Mouse (Mus musculus): ENCODE results near the gene Arhgdib. TPM values are rescaled to one million over a fixed set of nuclear protein-coding genes. Genes with fewer than 3 reads are reported as not detected.

Arhgdib gene
- polyA plus RNA-seq, 1 experiment = 61.2 TPM

DNA sequence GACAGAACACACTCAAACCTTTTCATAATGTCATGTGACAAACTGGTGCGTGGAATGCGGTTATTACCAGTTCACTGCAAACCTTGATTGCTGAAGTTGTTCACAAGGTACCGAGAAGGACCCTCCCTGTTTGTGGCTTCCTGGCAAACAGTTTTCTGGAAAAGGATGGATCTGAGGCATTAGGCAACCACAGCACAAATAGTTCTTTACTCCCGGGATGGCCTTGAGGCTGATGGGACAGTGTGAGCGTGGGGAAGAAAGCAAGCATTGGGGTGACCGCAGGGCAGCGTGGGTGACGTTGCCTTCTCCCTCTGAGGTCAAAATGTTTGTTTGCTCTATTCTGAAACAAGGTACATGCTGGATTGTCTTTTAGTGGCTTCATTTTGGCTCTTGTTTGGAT lies 13.0 kb upstream of the Arhgdib start:
- WGBS = 68% methylated on average over 8 of the region's 8 CpGs

DNA sequence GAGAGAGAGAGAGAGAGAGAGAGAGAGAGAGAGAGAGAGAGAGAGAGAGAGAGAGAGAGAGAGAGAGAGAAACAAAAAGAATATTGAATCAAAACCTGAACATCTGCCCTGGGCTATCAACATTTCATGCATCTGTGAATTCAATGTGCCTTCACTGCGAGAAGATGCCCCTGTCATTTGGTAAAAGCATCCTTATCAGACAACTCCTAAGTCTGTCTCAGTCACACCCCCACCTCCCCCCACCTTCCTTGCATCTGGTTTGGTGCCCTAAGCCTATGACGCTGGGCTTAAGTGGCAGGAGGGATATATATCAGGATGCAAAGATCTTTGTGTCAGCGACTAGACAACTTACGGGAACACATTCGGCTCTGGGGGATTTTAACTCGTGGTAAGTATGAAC lies 12.5 kb upstream of the Arhgdib start:
- DNase-seq (ENCODE audit: low read depth, low spot score) = no peak
- 84% methylated on average over 6 of the region's 6 CpGs for WGBS

More for the DNA sequence above, 13.0 kb upstream of the Arhgdib start:
- no peak for DNase-seq (ENCODE audit: low read depth, low spot score)

DNA sequence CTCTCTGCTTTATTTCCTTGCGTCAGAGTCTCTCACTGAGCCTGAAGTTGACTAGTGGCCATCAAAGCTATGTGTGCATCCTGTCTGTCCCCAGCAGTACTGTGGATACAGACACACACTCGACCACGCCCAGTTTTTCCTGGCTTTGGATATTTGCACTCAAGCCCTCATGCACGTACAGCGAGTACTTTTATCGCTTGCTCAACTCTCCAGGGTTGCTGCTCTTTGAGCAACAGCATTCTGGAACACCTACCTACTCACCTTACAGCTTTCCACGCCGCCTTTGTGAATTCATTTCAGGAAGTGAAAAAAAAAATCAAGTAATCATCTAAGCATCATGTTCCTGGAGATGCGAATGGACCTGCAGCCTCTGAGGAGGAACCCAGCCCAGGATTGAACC lies 11.2 kb upstream of the Arhgdib start:
- 65% methylated on average over 9 of the region's 9 CpGs for WGBS

DNA sequence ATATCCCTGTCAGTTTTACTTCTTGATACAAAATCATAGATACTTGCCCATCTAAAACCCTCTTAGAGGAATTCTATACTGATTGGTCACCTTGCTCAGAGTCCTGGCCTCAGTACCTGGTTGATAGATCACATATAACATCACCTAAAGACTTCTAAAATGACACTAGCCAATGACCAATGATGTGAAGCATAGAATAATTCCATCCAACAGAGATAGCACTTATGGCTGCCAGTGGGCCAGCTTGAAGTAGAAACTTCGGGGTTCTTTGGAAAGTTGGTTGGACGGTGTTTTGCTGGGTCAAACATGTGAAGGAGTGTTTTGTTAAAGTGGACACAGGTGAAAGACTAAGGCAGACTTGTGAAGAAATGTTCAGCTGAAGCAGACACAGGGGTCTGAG lies 8.5 kb upstream of the Arhgdib start:
- 90% methylated on average over 2 of the region's 2 CpGs for WGBS
- DNase-seq (ENCODE audit: low read depth, low spot score) = no peak

More for the DNA sequence above, 11.2 kb upstream of the Arhgdib start:
- DNase-seq (ENCODE audit: low read depth, low spot score) = no peak

DNA sequence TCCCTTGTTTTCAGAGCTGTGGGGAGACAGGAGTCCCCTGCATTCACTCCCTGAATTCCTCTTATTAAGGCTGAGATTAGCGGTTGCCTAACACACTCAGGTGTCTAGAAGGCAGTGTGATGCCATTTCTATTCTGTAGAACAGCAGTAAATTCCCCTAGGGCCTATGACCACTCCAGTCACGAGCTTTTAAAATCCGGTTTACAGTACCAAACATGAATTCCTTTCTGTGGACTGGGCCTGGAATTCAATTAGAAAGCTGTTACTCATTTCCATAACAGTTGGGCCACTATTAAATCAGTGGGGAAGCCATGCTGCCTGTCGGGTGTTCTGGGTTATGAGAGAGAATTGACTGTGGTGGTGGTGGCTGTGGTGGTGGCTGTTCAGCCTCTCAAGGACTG lies 6.0 kb upstream of the Arhgdib start:
- 81% methylated on average over 4 of the region's 4 CpGs for WGBS
- no peak for DNase-seq (ENCODE audit: low read depth, low spot score)

DNA sequence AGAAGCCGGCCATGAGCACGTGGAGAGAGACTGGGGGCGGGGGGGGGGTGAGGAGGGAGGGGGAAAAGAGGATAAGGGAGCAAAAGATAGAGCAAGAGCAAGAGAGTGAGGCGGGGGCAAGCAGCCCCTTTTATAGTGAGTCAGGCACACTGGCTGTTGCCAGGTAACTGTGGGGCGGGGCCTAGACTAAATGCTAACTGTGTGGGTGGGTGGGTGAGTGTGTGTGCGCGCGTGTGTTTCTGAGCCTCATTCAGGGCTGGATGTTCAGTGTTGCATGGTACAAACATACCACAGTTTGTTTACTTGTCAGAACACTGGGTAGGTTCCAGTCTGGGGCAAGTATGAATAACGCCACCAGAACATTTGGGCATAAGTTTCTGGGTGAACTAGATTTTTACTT lies 5.2 kb upstream of the Arhgdib start:
- DNase-seq (ENCODE audit: low read depth, low spot score) = no peak
- WGBS = 48% methylated on average over 9 of the region's 9 CpGs

DNA sequence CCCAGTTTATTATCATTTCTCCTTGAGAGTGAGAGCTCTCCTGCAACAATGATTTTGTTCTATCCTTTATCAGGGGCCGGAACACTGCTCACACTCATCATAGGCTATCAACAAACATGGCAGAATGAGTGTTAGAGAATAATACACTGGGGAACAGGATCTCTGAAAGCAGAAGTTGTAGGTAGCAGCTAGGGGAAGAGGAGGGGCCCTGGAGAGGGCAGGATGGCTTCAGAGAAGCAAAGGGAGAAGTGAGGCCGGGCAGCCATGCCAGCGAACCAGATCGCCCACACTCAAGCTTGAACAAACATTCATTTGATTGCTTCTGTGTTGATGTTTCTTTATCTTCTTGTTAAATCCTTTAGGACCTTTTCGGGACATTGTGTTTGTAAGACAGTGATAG lies 4.5 kb upstream of the Arhgdib start:
- no peak for DNase-seq (ENCODE audit: low read depth, low spot score)
- WGBS = 48% methylated on average over 5 of the region's 5 CpGs

DNA sequence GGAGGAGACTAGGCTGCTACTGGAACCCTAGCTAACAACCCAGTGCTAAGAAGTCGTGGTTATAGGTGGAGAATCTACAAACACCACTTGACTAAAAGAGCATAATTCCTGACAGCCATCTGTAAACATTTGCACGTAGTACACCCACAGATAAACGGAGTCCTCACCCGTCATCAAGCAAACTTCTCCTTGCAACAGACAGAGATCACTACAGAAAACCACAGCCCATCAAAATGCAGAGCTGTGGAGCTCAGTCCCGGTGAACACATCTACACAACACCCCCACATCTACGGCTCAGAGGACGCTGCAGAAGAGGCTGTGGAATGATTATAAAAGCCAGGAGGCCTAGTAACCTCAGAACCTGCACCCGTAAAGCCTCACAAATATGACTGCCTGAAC lies 2.8 kb upstream of the Arhgdib start:
- 65% methylated on average over 8 of the region's 8 CpGs for WGBS
- no peak for DNase-seq (ENCODE audit: low read depth, low spot score)

DNA sequence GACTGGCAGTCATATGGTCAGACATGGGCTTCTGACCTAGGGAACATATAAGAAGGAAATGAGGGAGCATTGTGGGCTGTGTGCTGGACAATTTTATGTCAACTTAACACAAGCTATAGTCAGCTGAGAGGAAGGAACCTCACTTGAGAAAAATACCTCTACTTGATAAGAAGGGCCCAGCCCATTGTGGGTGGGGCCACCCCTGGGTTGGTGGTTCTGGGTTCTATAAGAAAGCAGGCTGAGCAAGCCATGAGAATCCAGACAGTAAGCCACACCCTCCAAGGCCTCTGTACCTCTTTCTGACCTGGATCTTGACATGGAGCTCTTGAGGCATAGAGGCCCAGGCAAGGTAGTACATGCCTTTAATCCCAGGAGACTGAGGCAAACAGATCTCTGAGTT lies 1.7 kb upstream of the Arhgdib start:
- DNase-seq (ENCODE audit: low read depth, low spot score) = no peak

DNA sequence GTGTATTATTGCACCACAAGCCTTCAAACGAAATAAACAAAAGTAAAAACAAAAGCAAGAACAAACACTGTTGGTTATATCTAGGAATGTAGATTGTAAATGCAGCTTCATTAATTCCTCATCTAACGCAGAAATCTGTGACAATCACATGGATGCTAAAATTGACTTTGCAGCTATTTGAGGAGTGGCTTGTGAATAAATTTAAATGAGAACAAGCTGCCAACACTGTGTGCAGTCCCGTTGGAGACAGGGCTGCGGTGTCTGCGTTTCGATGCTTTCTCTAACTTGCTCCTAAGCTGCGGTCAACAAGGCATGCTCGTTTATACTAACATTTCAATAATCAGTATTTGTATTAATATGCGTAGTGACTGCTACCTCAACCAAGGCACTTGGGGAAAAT lies 581 bp upstream of the Arhgdib start:
- 78% methylated on average over 9 of the region's 9 CpGs for WGBS
- DNase-seq (ENCODE audit: low read depth, low spot score) = no peak

DNA sequence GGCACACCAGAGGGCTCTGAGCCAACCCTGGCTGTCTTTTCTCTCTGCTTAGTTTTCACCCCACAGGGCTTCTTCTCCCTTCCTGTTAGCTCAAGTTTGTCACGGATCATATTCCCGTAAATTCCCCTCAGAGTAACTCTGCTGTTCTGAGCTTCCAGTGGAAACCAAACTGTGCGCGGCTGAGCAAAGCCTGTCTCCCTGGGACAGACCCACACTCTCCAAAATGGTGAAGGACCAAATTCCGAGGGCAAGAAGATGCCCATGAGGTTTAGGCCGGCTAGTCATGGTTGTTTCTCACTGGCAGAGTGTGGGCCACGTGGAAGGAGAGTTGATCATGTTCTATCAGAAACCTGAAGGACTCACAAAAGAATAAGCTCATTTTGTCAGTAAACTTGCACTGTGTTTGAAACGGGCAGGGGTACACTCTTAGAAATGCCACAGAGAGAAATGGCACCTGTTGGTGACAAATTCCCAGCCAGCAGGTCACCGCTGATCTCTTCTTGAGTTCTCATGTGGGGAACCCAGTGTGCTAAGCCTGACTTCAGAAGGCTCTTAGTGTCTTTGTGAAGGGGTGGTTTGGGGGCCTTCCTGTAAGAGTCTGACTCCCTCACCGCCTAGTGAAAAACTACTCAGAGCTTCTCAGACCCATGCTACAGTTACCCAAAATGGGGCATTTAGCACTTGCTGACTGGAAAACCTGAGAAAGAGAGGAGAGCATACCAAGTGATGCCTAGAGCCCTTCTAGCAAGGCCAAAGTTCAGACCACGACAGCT lies 1.3 kb downstream of the Arhgdib start:
- 72% methylated on average over 11 of the region's 11 CpGs for WGBS
- DNase-seq (ENCODE audit: low read depth, low spot score) = no peak

DNA sequence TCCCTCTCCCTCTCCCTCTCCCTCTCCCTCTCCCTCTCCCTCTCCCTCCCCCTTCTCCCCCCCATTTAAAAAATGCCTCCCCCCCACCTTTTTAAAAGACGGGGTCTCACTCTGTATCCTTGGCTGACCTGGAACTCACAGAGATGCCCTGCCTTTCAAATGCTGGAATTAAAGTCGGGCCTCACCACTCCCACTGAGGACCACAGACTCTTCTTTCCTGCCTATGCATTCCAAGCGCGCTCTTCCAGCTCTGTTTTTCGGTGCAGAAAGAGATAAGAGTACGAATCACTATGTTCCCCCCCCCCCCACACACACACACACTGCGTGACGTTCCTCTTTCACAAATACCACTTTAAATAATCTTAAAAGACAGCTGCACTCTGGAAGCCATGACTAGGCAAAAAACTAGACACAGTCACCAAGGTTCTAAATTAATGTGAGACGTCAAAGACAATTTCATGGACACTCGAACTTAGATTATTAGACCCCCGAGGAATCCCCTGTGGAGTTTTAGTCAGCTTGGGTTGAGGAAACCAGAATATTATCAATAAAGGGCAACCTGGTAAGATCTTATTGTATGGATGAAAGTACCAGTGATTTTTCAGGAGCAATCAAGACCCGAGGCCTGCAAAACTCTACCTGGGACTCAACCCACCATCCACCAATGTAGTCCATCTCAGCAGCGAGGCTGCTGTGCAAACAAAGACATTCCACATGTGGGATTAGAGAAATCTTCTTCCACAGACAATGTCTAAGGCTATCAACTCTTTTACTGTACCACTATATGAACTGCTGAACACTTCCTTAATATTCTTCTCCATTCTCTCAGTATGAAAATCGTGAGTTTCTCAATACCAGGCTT lies 2.1 kb downstream of the Arhgdib start:
- WGBS = 77% methylated on average over 14 of the region's 14 CpGs
- no peak for DNase-seq (ENCODE audit: low read depth, low spot score)

DNA sequence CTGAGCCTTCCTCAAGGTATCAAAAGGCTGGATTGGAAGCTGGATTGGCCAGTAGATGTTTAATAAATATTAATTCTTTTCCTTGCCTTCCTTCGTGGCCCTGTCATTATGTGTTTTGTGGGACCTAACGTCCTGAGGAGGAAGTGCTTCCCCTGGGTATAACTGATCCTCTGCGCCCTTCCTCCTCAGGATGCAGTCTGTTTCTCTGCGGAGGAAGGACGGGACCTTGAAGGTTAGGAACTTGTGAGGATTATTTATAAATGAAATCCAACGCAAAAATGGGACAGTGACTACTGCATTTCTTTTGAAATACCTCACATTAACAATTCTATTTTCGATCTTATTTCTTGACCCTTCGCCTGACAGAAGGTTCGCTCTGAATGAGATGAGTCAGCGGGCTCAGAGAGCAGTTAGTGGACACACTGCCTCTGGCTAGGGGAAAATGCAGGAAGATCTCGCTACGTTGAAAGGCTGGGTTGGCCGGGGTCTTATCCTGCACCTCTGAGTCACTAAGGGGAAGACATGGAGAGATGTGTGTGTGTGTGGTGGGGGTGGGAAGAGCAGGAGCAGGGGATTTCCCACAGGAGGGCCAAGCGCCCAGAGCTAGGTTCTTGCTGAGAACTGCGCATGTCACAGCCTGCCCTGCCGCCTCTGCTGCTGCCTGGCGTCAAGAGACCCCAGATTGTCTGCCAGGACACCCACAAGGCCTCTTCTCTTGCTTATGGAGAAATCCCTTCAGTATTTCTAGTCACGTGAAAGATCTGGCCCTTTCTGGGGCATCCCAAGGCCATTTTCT lies 3.2 kb downstream of the Arhgdib start:
- DNase-seq (ENCODE audit: low read depth, low spot score) = no peak
- 67% methylated on average over 18 of the region's 18 CpGs for WGBS

DNA sequence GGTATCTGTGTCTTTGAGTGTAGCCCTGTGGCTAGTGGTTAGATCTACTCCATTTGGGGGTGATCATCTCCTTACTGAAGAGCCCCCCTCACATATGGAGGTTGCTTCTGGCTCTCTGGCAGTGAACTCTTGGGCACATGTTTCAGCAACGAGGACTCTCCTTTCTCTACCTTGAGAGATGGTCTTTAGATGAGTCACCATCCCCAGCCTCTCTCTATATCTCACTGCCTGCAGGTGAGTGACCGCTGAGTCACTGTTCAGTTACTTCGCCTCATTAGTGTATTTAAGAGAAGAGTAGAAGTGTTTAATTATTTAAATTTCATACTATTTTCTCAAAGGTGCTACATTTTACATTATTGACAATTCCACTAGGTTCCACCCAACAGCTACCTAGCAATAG lies 4.6 kb downstream of the Arhgdib start:
- no peak for DNase-seq (ENCODE audit: low read depth, low spot score)
- 67% methylated on average over 3 of the region's 3 CpGs for WGBS

DNA sequence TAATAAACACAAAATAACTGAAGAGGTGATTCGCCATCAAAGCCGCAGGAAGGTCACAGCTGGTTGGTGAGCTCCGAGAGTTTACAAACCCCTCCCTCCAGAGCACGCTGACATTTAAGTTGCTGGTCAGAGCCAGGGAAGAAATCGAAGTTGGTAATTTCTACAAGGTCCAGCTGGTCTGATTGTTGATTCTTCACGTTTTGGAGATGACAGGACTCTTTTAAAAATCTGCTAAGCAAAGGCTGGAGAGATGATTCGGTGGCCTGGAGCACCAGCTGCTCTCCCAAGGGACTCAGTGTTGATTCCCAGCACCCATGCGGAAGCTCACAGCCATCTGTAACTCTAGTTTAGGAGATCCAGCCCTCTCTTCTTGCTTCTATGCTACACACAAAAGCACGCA lies 5.3 kb downstream of the Arhgdib start:
- WGBS = 74% methylated on average over 9 of the region's 9 CpGs
- DNase-seq (ENCODE audit: low read depth, low spot score) = no peak

DNA sequence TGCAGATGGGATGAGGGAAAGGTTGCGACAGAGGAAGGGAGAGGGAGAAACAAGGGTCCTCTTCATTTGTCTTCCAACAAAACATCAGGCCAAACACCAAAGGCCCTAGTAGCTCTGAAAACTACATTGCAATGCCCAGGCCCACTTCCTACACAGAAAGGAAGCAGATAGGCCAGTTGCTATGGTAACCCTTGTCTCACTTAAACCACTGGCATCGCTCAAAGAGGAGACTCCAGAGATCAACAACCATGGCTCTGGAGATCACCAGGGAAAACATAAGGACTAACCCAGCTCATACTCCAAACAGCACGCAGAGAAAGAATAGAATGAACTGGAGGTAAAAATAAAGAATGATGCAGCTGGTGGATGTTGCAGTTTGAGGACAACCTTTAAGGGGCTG lies 6.5 kb downstream of the Arhgdib start:
- DNase-seq (ENCODE audit: low read depth, low spot score) = no peak
- 78% methylated on average over 3 of the region's 3 CpGs for WGBS

DNA sequence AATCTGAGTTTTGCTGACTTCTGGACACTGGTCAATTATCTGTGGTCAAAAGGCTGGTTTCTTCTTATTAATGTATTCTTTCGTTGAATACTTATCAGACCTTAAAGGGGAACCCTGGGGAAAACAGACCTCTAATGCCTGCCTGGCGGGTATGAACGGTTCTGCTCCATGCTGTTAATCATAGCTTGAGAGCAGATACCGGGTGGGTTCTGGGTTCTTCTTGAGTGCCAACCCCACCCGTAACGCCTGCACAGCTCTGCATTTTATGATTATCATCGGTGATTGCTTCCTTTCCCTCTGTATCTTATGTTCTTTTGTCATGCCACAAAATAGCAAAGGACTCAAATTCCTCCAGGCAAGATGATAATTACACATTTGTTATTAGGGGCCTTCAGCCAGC lies 7.6 kb downstream of the Arhgdib start:
- DNase-seq (ENCODE audit: low read depth, low spot score) = no peak
- WGBS = 84% methylated on average over 7 of the region's 7 CpGs

DNA sequence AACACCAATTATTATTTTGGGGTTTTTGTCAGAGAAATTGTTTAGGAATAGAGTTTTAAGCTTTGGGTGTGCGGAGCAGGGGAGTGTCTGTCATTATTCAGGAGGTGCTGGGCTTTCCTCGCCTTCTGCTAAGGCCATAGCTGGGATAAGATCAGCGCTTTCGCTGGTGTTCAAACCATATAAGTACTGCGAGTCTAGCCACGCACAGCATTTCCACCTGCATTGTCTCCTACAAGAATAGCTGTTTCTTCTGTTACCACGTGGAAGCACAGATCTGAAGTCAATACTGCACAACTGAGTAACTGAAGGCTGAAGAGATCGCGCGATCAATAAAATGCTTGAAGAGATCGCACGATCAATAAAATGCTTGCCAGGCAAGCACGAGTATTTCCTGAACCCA lies 10.5 kb downstream of the Arhgdib start:
- WGBS = 86% methylated on average over 13 of the region's 13 CpGs
- no peak for DNase-seq (ENCODE audit: low read depth, low spot score)

DNA sequence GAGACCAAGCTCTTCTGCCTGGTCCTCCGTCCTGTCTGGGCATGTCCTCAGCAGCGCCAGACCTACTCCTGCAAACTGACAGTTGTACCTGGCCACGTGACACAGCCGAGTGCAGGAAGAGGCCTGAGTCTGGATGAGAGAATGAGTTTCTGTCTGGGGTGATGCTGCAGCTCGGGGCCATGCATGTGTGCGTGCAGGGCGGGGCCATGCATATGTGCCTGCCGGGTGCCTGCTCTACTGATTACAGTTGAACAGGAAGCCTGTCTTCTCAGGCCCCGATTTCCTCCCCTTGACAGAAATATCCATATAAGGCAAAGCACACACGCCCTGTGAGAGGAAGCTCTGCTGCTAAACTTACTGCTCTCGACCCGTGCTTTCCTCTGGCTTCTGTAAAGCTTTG lies 11.0 kb downstream of the Arhgdib start:
- DNase-seq (ENCODE audit: low read depth, low spot score) = no peak
- 3% methylated on average over 12 of the region's 12 CpGs for WGBS

DNA sequence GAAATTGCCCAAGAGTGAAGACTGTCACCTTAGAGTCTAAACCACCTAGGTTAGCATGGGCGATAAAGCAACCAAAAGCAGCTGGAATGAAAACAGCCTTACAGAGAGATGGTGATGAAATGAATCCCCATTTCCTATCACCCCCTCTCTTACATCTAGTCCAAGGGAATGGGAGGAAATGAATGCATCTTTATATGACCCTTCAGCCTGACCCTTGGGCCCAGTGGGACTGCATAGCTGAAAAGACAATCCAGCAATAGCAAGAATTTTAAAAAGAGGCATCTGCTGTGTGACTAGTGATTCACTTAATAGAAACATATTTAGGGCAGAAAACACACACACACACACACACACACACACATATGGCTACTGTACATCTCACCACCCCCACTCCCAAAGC lies 14.1 kb downstream of the Arhgdib start:
- 84% methylated on average over 1 of the region's 1 CpGs for WGBS
- no peak for DNase-seq (ENCODE audit: low read depth, low spot score)

All from large intestine, adult 2 months (tissue).